Mouse (Mus musculus) liver, embryonic 16.5 days (tissue): ENCODE results near the gene Caskin1. TPM values are rescaled to one million over a fixed set of nuclear protein-coding genes. Genes with fewer than 3 reads are reported as not detected.

Source experiments
- ATAC-seq: fragments of 200-750 bp; cut with Nextera tagmentation; 2 replicates; pipeline ENCODE4 v1.8.0; 2017; ENCODE audit warnings: low read depth, mild to moderate bottlenecking, moderate number of reproducible peaks, moderate library complexity
- H3K27ac ChIP-seq: fragments of 300-500 bp; sonication (generic); 2 replicates; pipeline ENCODE4 v1.5.1; 2014; ENCODE audit warnings: mild to moderate bottlenecking, low read length
- H3K27me3 ChIP-seq: fragments of 300-500 bp; sonication (generic); 2 replicates; pipeline ENCODE4 v1.6.1; 2014; ENCODE audit warnings: low read depth, low read length, mixed read lengths; ENCODE audit not compliant: control insufficient read depth, insufficient read depth
- H3K36me3 ChIP-seq: fragments of 300-500 bp; sonication (generic); 2 replicates; pipeline ENCODE4 v1.6.1; 2014; ENCODE audit warnings: mild to moderate bottlenecking; ENCODE audit not compliant: control insufficient read depth, insufficient read depth
- H3K4me1 ChIP-seq: fragments of 300-500 bp; sonication (generic); 2 replicates; pipeline ENCODE4 v1.6.1; 2014; ENCODE audit warnings: low read depth, low read length, mixed read lengths; ENCODE audit not compliant: control insufficient read depth
- H3K4me2 ChIP-seq: fragments of 300-500 bp; sonication (generic); 2 replicates; pipeline ENCODE4 v1.6.1; 2014; ENCODE audit warnings: low read depth, low read length, mixed read lengths
- H3K4me3 ChIP-seq: fragments of 300-500 bp; sonication (generic); 2 replicates; pipeline ENCODE4 v1.5.1; 2014; ENCODE audit warnings: low read depth, mild to moderate bottlenecking, low read length
- H3K9ac ChIP-seq: fragments of 300-500 bp; sonication (generic); 2 replicates; pipeline ENCODE4 v1.6.1; 2014; ENCODE audit warnings: low read depth, low read length
- H3K9me3 ChIP-seq: fragments of 300-500 bp; sonication (generic); replicated peaks from 2 replicates; pipeline ENCODE4 v1.6.1; 2016; ENCODE audit warnings: low read length; ENCODE audit not compliant: control insufficient read depth
- WGBS: fragments of 180-500 bp; shearing (Covaris S2); extraction: QIAGEN DNeasy Blood & Tissue Kit; methylation state at CpG from one replicate; pipeline ENCODE4 v1.1.7; 2014; ENCODE audit not compliant: insufficient replicate concordance; 5-methylcytosine and 5-hydroxymethylcytosine counted together
- polyA plus RNA-seq: library from polyadenylated mRNA; unstranded; fragments of >200 nt; fragmentation: Nextera tagmentation; extraction: Ambion mirVana; gene quantifications from 2 replicates; pipeline ENCODE4 v1.2.1, GENCODE M21; 2015

Caskin1 gene
- polyA plus RNA-seq, 1 experiment from 2014 or later, result 0.13 TPM

DNA sequence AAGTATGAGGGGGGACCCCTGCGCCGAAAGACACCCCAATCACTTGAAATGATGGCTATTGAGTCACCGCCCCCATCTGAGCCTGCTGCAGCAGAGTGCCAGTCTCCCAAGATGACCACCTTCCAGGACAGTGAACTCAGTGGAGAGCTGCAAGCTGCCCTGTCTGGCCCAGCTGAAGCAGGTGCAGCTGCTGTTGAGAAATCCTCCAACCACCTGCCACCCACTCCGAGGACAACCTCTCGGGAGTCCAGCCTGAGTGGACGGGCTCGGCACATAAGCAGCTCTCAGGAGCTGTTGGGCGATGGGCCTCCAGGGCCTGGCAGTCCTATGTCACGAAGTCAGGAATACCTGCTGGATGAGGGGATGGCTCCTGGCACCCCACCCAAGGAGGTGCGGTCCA is 15.7 kb downstream of the Caskin1 start:
- H3K9ac ChIP-seq, result no peak overlapping the region
- H3K4me1 ChIP-seq, result peaks cover 3% of the 10 kb centered on the region; the same call in 1 of the 2 replicates
- H3K4me2 ChIP-seq, result no peak overlapping the region
- no peaks in the 10 kb centered on the region for H3K27me3 ChIP-seq
- no peak overlapping the region for H3K27ac ChIP-seq
- H3K9me3 ChIP-seq, result no peaks in the 10 kb centered on the region
- H3K4me3 ChIP-seq, result no peak overlapping the region
- no peak for ATAC-seq
- no peaks in the 10 kb centered on the region; the same call in 1 of the 2 replicates for H3K36me3 ChIP-seq
- 88% methylated on average over 10 of the region's 10 CpGs for WGBS

DNA sequence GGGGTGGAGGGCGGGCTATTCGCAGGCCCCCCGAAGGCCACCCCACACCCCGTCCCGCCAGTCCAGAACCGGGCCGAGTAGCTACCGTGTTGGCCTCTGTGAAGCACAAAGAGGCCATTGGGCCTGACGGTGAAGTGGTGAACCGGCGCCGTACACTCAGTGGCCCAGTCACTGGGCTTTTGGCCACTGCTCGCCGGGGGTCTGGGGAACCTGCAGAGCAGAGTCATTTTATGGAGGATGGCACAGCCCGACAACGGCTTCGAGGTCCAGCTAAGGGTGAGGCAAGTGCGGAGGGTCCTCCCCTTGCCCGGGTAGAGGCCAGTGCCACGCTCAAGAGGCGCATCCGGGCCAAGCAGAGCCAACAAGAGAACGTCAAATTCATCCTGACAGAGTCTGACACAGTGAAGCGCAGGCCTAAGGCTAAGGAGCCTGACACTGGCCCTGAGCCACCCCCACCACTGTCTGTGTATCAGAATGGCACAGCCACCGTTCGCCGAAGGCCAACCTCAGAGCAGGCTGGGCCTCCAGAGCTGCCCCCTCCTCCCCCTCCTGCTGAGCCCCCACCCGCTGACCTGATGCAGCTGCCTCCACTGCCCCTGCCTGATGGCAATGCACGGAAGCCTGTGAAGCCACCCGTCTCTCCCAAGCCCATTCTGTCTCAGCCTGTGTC is 17.0 kb downstream of the Caskin1 start:
- Histone ChIP-seq H3K36me3 (peaks cover 11% of the 10 kb centered on the region), H3K27me3 (no peaks in the 10 kb centered on the region), H3K4me1 (peaks cover 3% of the 10 kb centered on the region; the same call in 1 of the 2 replicates), H3K4me2 (no peak overlapping the region), H3K9ac (no peak overlapping the region), H3K9me3 (no peaks in the 10 kb centered on the region), H3K27ac (no peak overlapping the region), H3K4me3 (no peak overlapping the region)
- no peak for ATAC-seq
- WGBS, result 85% methylated on average over 30 of the region's 30 CpGs

DNA sequence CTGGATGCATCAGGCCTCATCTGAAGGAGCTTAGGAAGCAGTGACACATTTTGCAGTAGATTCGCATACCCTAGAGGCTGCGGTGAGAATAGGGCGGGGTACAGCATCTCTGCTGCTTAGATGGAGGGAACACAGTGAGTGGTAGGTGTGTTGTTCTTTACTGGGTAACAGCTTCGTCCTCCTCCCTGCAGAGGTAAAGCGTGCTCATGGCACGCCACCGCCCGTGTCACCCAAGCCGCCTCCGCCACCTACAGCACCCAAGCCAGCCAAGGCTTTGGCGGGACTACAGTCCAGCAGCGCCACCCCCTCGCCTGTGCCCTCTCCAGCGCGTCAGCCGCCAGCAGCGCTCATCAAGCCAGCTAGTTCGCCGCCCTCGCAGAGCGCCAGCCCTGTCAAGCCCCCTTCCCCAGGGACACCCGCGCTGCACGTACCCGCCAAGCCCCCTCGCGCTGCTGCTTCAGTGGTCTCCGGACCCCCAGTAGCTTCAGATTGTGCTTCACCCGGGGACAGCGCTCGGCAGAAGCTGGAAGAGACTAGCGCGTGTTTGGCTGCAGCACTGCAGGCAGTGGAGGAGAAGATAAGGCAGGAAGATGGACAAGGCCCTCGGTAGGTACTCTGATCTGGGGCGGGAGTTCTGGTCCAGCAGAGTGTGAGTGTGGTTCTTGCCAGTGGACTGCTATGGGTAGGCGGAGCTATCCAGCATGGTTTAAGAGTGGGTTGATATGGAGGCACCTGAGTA is 18.1 kb downstream of the Caskin1 start:
- ATAC-seq, result peak; percentile 15; the same call in 1 of the 2 replicates
- H3K9me3 ChIP-seq, result no peaks in the 10 kb centered on the region
- H3K4me3 ChIP-seq, result no peak overlapping the region
- H3K4me2 ChIP-seq, result peak overlapping the region; percentile 50
- H3K4me1 ChIP-seq, result peaks cover 3% of the 10 kb centered on the region; the same call in 1 of the 2 replicates
- peaks cover 16% of the 10 kb centered on the region for H3K36me3 ChIP-seq
- H3K9ac ChIP-seq, result no peak overlapping the region
- 41% methylated on average over 36 of the region's 36 CpGs for WGBS
- no peaks in the 10 kb centered on the region for H3K27me3 ChIP-seq
- no peak overlapping the region for H3K27ac ChIP-seq

DNA sequence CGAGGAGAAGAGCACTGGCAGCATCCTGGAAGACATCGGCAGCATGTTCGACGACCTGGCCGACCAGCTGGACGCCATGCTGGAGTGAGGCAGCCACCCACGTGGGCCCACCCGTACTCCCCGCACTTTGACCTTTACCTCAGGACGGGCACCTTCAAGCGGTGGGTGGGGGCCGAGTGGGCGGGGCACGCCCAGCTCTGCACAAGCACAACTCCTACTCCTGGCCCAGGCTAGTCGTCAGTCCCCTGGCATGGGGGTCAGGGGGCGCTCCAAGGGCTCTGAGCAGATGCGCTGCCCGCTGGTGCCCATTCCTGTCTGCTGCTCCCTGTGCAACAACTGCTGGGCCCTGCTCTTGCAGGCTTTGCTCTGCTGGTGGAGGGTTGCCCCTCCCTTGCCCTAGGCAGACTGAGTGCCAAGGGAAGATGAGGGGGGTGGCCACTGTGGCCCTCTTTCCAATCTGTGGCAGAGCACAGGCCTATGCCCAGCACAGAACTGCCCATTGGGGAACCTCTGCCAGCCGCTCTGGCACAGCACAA is 18.8 kb downstream of the Caskin1 start:
- Histone ChIP-seq H3K4me2 (peak overlapping the region; percentile 50), H3K4me1 (peaks cover 3% of the 10 kb centered on the region; the same call in 1 of the 2 replicates), H3K9ac (no peak overlapping the region), H3K27me3 (no peaks in the 10 kb centered on the region), H3K4me3 (no peak overlapping the region), H3K9me3 (no peaks in the 10 kb centered on the region), H3K36me3 (peaks cover 16% of the 10 kb centered on the region), H3K27ac (no peak overlapping the region)
- peak; percentile 60 for ATAC-seq
- WGBS, result 49% methylated on average over 19 of the region's 19 CpGs

DNA sequence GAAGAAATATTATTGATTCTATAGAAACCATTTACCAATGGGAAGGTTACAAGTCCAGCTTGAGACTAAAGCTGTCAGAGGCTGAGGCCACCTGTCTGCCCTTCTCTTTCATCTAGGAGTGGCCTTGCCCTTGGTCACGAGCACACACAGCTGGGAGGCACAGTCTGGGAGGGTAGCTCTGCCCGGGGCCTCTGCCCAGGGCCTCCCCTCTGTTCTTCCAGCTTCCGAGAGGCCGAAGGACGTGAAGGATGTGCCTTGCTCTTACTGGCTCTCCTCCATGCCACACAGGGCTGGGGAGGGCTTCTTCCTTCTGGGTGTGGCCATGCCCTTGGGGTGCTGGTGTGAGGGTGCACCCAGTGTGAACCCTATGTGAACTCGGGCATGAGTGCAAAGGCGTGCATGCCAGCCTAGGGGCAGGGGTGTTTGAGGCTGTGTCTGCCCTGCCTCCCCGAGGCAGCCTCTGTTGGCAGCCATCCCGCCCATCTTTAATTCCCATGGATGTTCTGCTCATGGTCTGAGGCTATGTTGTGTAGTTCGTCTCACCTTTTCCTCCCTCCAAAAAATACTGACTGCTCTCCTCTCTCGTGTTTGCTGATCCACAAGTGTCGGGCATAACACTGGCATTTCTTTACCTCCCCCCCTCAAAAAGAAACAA is 19.5 kb downstream of the Caskin1 start:
- H3K4me1 ChIP-seq, result peaks cover 3% of the 10 kb centered on the region; the same call in 1 of the 2 replicates
- peaks cover 16% of the 10 kb centered on the region for H3K36me3 ChIP-seq
- H3K4me2 ChIP-seq, result no peak overlapping the region
- WGBS, result 72% methylated on average over 12 of the region's 12 CpGs
- no peaks in the 10 kb centered on the region for H3K9me3 ChIP-seq
- no peaks in the 10 kb centered on the region for H3K27me3 ChIP-seq
- no peak for ATAC-seq
- no peak overlapping the region for H3K27ac ChIP-seq
- H3K9ac ChIP-seq, result no peak overlapping the region
- H3K4me3 ChIP-seq, result no peak overlapping the region

DNA sequence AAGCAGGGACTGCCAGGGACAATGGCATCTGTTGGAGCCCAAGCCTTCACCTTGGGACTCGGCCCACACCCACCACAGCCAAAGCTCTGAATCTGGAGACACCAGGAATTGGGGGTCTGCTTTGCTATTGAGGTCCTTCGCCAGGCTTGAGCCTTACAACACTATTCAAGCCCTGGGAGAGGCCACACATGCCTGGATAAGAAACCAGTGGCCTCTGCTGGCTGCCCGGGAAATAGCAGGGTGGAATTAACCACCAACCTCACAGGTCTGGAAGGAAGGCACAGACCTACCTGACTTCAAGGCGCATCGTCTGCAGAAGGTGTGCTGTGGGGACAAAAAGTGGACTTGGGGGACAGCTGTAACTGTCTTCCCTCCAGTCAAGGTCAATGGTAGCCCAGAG is 25.2 kb downstream of the Caskin1 start:
- H3K36me3 ChIP-seq, result peaks cover 22% of the 10 kb centered on the region
- H3K9me3 ChIP-seq, result no peaks in the 10 kb centered on the region
- no peak overlapping the region for H3K9ac ChIP-seq
- 52% methylated on average over 5 of the region's 5 CpGs for WGBS
- H3K4me3 ChIP-seq, result no peak overlapping the region
- no peak overlapping the region for H3K27ac ChIP-seq
- no peak for ATAC-seq
- H3K4me1 ChIP-seq, result no peaks in the 10 kb centered on the region
- no peaks in the 10 kb centered on the region for H3K27me3 ChIP-seq
- no peak overlapping the region for H3K4me2 ChIP-seq

DNA sequence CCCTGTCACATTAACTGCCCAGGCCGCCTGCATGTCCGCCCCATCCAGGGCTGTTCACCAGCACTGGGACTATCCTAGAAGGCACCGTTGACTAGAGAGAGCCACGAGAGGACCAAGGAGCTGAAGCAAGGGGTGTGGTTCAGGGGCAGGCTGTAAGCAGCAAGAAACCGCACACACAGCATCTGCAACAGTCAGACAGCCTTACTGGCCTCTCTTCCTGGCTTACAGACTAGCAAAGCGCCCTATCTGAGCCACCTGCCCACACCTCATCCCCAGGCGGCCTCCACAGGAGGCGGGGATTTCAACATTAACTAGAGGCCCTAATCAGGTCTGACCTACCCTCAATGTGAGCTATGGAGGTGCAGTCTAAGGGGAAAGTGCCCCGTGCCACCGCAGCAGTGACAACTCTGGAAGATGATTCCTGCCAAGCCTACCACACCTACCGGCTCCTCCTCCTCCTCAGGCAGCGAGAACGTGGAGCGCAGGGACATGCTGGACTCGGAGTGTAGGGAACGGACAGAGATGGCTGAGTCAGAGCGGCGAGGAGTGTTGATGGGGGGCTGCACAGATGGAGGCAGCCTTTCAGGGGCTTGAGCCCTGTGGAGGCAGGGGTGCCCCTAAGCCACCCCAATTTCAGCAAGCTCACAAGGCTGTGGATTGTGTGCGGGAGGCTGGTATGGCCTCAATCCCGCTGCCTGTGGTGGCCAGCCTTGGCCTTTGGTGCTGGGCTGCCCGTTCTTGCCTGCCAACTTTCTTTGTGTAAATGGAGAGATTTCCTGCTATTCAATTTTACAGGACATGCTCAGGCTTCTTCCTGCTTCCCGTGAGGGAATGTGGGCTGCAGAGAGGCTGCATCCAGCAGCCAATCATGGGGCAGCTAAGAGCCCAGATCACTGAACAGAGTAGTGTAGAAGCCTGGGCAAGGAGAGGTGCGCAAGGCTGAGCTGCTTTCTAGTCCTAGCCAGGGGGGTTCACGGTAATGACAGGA is 26.2 kb downstream of the Caskin1 start:
- no peaks in the 10 kb centered on the region for H3K4me1 ChIP-seq
- H3K36me3 ChIP-seq, result peaks cover 19% of the 10 kb centered on the region
- no peak overlapping the region for H3K27ac ChIP-seq
- H3K4me3 ChIP-seq, result no peak overlapping the region
- 0 out of 2 replicates have a peak, but pooled peaks have one; percentile 19 for ATAC-seq
- no peak overlapping the region for H3K9ac ChIP-seq
- no peaks in the 10 kb centered on the region for H3K9me3 ChIP-seq
- H3K4me2 ChIP-seq, result no peak overlapping the region
- WGBS, result 75% methylated on average over 24 of the region's 24 CpGs
- H3K27me3 ChIP-seq, result no peaks in the 10 kb centered on the region

DNA sequence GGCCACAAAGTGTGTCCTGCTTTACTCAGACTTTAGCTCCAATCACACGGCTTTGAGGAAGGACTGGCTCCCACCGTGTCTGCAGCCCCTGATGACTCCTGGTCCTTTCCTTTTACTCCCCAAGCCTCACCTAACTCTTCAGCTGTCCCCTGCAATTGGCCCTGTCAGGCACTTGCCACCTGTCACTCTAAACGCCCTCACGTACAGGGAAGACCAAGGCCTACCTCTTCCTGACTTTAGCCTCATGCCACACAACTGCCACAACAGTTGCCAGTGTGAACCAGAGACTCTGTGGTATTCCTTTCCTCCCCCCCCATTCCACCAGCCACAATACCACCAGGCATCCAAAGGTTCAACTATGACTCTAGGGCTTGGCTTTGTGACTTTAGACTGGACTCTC is 32.0 kb downstream of the Caskin1 start:
- no peak for ATAC-seq
- no peak overlapping the region for H3K4me3 ChIP-seq
- no peak overlapping the region for H3K27ac ChIP-seq
- H3K9me3 ChIP-seq, result no peaks in the 10 kb centered on the region
- 79% methylated on average over 4 of the region's 4 CpGs for WGBS
- peaks cover 7% of the 10 kb centered on the region for H3K36me3 ChIP-seq
- no peak overlapping the region for H3K4me2 ChIP-seq
- no peak overlapping the region for H3K9ac ChIP-seq
- H3K4me1 ChIP-seq, result no peaks in the 10 kb centered on the region
- no peaks in the 10 kb centered on the region for H3K27me3 ChIP-seq
